Mouse (Mus musculus): ENCODE measurements around the gene Fam71e1.
A peak's percentile ranks its signal among the peaks of the same experiment; 100 is the strongest.

The Fam71e1 gene

GRCm38 (mm10) chr7:44495992-44496770 lies at the start of gene Fam71e1, which contains the start of gene Emc10:
Gene Fam71e1, plus strand, starts transcription at chr7:44496581.
Gene Emc10, minus strand, starts transcription at chr7:44496529.
- peak; percentile 99 for DNase-seq

GRCm38 (mm10) chr7:44453256-44453655 lies 43.1 kb upstream of the Fam71e1 start:
- DNase-seq, result no peak

DNA sequence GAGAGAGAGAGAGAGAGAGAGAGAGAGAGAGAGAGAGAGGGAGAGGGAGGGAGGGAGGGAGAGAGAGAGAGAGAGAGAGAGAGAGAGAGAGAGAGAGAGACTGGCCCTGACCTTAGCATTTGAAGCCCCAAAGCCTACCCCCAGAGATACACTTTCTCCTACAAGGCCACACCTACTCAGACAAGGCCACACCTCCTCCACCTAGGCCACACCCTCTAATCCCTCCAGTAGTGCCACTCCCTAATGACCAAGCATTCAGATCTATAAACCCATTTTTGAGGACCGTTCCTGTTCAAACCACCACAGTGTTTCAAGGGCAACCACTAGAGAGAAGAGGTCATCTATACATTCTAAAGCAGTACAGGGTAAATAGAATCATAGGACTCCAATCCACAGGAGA lies 40.1 kb upstream of the Fam71e1 start:
- DNase-seq, result no peak

DNA sequence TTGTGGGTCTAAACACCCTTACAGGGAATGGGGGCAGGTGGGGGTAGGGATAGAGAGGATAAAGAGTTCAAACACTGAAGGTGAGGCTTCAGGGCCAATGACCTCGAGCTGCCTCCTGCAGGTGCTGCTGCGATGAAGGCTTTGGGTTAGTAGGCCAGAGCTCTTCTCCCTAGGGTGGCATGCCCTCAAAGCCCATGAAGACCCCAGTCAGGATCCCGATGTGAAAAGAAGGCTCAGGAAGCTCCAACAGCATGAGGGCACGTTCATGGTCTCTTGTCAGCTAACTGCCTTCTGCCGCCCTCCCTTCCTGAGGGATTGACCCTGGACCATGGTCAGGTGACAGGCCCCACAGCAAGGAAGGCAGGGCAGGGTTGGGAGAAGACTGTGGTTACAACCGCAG lies 36.3 kb upstream of the Fam71e1 start:
- no peak for DNase-seq

- no peak for DNase-seq
These were observed 35.4 kb upstream of the Fam71e1 start for GRCm38 (mm10) chr7:44460767-44461502.

- no peak for DNase-seq
These were observed 34.7 kb upstream of the Fam71e1 start for GRCm38 (mm10) chr7:44461503-44462217.

DNA sequence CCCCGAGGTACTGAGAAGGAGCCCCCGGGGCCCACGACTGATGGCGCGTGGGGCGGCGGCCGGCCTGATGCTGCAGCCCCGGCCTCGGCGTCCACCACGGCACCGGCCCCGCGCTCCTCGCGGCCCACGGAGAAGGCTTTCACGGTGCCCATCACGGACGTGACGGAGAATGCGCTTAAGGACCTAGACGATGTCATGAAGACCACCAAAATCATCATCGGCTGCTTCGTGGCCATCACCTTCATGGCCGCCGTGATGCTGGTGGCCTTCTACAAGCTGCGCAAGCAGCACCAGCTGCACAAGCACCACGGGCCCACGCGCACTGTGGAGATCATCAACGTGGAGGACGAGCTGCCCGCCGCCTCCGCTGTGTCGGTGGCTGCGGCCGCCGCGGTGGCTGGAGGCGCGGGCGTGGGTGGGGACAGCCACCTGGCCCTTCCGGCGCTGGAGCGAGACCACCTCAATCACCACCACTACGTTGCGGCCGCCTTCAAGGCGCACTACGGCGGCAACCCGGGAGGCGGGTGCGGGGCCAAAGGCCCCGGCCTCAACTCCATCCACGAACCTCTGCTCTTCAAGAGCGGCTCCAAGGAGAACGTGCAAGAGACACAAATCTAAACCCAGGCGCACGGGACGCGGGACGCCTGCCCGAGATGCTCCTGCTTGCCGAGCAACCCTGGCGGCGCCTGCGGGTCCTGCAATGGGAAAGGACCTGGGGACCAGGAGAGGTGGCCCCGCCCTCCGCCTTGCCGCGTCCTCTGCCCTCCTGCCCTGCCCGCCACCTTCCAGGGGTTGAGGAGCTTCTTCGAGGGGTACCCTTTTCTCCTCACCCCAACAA lies 33.9 kb upstream of the Fam71e1 start:
- peak; percentile 29 for DNase-seq

DNA sequence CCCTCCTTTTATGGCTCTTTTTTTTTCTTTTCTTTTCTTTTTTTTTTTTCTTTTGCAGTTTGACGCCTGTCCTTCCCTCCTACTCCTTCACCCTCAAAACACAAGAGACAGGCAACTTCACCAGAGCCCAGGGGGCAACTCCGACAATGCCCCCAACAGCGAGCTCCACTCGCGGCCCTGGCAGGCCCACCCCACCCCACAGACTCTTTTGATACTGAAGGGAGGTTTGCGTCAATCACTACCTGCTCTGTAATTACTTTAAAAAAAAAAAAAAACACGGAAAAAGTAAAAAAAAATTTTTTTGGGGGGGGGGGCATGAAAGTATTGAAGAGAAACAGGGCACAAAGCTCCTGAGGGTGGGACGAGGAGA lies 33.3 kb upstream of the Fam71e1 start:
- no peak for DNase-seq

- DNase-seq, result no peak
These were observed 32.7 kb upstream of the Fam71e1 start for GRCm38 (mm10) chr7:44463556-44464225.

DNA sequence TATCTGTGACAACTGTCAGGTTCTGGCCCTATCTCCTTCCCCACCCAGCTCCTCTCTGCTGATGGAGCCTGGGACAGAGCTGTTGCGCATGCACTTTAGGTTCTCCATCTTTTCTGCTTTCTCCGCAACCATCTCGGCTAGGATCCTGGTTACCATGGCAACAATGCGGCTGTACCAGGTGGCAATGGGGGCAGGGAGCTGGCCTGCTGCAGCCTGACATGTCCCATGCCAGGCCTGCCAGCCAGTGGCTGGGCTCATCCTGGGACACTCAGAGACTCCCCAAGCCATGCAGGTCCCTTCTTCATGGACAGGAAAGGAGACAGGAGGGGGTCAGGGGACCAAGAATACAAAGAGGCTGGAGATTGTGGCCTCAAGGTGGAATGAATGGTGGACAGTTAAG lies 31.9 kb upstream of the Fam71e1 start:
- DNase-seq, result no peak

DNA sequence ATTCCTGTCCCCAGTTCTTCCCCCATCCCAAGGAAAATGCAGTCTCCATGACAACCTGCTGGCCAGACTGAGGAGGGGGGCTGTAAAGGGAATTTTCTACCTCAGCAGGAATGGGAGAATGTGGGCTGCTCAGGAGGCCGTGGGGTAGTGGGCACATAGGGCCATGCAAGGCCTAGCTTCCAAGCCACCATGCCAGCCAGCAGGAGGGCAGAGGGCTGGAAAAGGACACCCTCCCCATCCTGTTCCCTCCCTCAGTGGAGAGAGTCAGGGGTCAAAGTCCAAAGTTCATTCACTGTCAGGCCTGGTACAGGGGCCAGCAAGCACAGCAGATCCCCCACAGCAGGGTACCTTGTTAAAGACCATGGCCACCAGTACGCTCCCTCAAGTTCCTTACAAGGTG lies 31.3 kb upstream of the Fam71e1 start, which contains the start of gene Aspdh:
Gene Aspdh, plus strand, starts transcription at position 281 of the 400 bp plus-strand sequence.
- DNase-seq, result peak; percentile 90

GRCm38 (mm10) chr7:44466006-44466887 lies 30.1 kb upstream of the Fam71e1 start:
- DNase-seq, result peak; percentile 40

GRCm38 (mm10) chr7:44466888-44467311 lies 29.5 kb upstream of the Fam71e1 start:
- DNase-seq, result peak; percentile 26

GRCm38 (mm10) chr7:44467811-44468411 lies 28.5 kb upstream of the Fam71e1 start, which contains the start of gene Josd2:
Gene Josd2, plus strand, starts transcription at chr7:44467980.
- peak; percentile 98 for DNase-seq

GRCm38 (mm10) chr7:44468644-44469285 lies 27.6 kb upstream of the Fam71e1 start:
- no peak for DNase-seq

- no peak for DNase-seq
These were observed 26.4 kb upstream of the Fam71e1 start for GRCm38 (mm10) chr7:44469677-44470675.

DNA sequence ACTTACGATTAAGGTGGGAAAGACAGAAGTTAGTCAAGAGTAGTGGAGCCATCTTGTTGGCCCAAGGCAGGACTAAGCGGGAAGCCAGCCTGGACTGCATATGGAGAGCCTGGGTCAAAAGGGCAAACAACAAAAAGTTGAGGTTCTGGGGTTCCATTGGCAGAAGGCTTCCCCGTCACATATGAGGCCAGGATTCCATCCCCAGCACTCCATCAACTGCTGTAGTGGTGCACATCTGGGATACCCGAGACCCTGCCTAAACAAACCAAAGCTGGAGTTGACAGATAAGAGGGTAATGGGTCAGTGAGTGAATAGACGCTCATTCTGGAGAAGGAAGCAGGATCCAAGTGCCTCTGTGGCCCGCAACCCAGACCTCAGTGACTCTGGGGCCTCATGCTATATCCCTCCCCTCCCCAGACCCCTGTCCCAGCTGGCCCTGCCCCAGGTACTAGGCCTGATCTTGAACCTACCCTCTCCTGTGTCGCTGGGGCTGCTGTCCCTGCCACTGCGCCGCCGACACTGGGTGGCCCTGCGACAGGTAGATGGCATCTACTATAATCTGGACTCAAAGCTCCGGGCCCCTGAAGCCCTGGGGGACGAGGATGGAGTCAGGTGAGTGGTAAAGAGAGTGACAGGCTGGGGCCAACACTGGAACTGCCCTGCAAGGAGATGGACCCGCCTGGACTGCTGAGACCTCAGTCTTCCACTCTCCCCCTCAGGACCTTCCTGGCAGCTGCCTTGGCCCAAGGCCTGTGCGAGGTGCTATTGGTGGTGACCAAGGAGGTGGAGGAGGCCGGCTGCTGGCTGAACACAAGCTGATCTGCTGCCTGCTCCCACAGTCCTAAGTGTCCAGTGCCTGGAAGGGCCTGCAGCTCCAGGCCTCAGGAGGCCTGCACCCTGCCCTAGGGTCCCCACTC lies 25.4 kb upstream of the Fam71e1 start:
- DNase-seq, result no peak
